Mouse (Mus musculus) adrenal gland, adult 10 weeks (tissue): ENCODE measurements around the gene Tas2r107. TPM values are rescaled to one million over a fixed set of nuclear protein-coding genes. Genes with fewer than 3 reads are reported as not detected.

Experiments
- polyA plus RNA-seq: library from polyadenylated mRNA; stranded (reverse); fragments of 350-450 nt; fragmentation: Illumina TruSeq; extraction: RNeasy Lipid Tissue Mini Kit (QIAGEN cat#74804); gene quantifications from one replicate; pipeline ENCODE4 v1.2.3, GENCODE M21; 2014; ENCODE audit warnings: low read depth, low replicate concordance

Tas2r107 gene
- polyA plus RNA-seq: not detected

DNA sequence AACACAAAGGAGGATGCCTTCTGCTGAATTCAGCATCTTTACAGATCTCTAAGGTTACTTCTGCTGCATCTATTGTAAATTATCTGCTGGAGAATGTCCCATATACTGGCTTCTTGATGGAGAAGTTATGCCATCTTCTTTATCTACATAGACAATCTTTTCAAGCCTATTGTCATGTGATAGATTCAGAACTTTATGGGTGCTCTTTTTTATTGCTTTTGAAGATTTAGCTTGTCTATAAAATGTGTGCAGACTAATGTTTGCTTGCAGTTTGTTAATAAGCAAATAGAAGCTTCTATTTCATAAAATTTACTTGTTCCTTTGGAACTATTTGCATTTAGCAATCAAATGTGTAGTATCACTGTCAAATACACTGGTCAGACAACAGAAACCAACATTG, at the start of gene Tas2r107:
Tas2r107 (minus strand) TSS at position 101 of the 400 bp plus-strand sequence.

GRCm38 (mm10) chr6:131689963-131690362, 30.0 kb upstream of the Tas2r107 start, which contains the start of gene Tas2r114:
Gene Tas2r114, minus strand, starts transcription at chr6:131690063.

GRCm38 (mm10) chr6:131687395-131687794, 27.4 kb upstream of the Tas2r107 start, which contains the start of gene Tas2r105:
Gene Tas2r105, minus strand, starts transcription at chr6:131687495.

GRCm38 (mm10) chr6:131685644-131686043, 25.7 kb upstream of the Tas2r107 start, which contains the start of gene Tas2r104:
Gene Tas2r104, minus strand, starts transcription at chr6:131685744.

DNA sequence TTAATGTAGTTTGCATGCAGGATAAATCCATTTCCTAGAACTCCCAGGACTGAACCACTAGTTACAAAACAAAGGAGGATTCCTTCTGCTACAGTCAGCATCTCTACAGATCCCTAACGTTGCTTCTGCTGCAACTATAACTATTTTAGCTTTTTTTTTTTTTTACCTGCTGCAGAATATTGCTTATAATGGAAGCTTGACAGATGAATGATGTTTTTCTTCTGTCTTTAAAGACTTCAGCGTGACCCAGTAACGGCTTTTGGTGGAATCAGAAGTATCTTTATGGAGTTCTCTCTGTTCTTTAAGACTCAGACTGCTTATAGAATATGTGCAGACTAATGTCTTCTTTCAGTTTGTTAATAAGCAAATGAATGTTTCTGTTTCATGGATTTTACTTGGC, 18.8 kb upstream of the Tas2r107 start, which contains the start of gene Tas2r106:
Tas2r106 (minus strand) TSS at position 101 of the 400 bp plus-strand sequence.

GRCm38 (mm10) chr6:131630812-131631211, 29.1 kb downstream of the Tas2r107 start, which contains the start of gene Tas2r130:
Gene Tas2r130, minus strand, starts transcription at chr6:131630912.

Other genes starting within 250 kb of the Tas2r107 start
- gene 5430401F13Rik, start 173.7 kb downstream of the Tas2r107 start, polyA plus RNA-seq: not detected
- gene Gm6619, start 173.7 kb downstream of the Tas2r107 start, polyA plus RNA-seq: not detected
- not detected for gene Tas2r130, start 29.2 kb downstream of the Tas2r107 start, polyA plus RNA-seq
- gene Tas2r106, start 18.7 kb upstream of the Tas2r107 start, polyA plus RNA-seq: not detected
- gene Tas2r104, start 25.6 kb upstream of the Tas2r107 start, polyA plus RNA-seq: not detected
- gene Tas2r105, start 27.3 kb upstream of the Tas2r107 start, polyA plus RNA-seq: not detected
- not detected for gene Tas2r114, start 29.9 kb upstream of the Tas2r107 start, polyA plus RNA-seq